ENCODE assay signal across 15 mouse cellular contexts in the genomic region with DNA sequence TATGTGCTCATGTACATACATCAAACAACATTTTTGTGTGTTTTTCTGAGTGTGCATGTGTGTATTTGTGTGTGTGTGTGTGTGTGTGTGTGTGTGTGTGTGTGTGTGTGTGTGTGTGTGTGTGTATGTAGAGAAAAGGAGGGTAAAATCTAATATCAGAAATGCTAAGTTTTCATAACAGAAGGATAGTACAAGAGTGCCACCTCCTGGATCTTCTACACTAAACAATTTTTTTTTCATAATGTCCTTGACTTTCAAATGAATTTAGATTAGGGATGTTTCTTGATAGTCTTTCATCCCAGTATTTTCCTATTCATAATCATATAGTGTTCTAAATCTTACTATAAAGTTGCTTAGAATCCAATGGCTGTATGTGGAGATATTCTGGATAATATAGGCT.
DNase-seq lines count a peak whose midpoint lies in the region; ATAC-seq and TF ChIP-seq lines count a peak whose summit lies in the region.
"Had no signal": no experiment of that assay in that cellular context is flagged by ENCODE, and none has a peak within 500 bp of the region (broad histone marks: within the 10 kb centered on the region; RNA-seq: fewer than 3 reads in every experiment).

No protein-coding gene starts in this region.

- H3K4me3 ChIP-seq in hindbrain, embryonic 11.5 days (ENCODE audit: low read depth, low read length) = no peak overlapping the region
- H3K4me3 ChIP-seq in hindbrain, embryonic 13.5 days = no peak overlapping the region
- no peak overlapping the region for H3K4me3 ChIP-seq in midbrain, embryonic 12.5 days
- no peak overlapping the region for H3K4me3 ChIP-seq in midbrain, embryonic 16.5 days (ENCODE audit: low read depth, low read length)
- no peak overlapping the region for H3K4me3 ChIP-seq in stomach, postnatal 0 days (ENCODE audit: low read depth, low read length)
- H3K4me3 ChIP-seq: embryonic facial prominence, embryonic 13.5 days; forebrain, embryonic 15.5 days; heart, embryonic 15.5 days; liver, embryonic 13.5 days had no signal

- TF ChIP-seq CTCF in brain, embryonic 14.5 days (IDR thresholded peaks at IDR 0.05; ENCODE audit: borderline replicate concordance, extremely low read depth, insufficient read depth, insufficient read length) = peak; percentile 15; the same call in 1 of the 2 replicates
- peak; percentile 60 for TF ChIP-seq CTCF in stomach, postnatal 0 days (IDR thresholded peaks at IDR 0.05; ENCODE audit: low read depth)

- no peak for TF ChIP-seq EP300 in stomach, postnatal 0 days (optimal IDR thresholded peaks at IDR 0.05)

- no peak overlapping the region for H3K27ac ChIP-seq in hindbrain, embryonic 11.5 days (ENCODE audit: low read depth, low read length)
- no peak overlapping the region for H3K27ac ChIP-seq in hindbrain, embryonic 13.5 days
- no peak overlapping the region for H3K27ac ChIP-seq in midbrain, embryonic 12.5 days (replicated peaks)
- H3K27ac ChIP-seq in midbrain, embryonic 16.5 days (ENCODE audit: low read length) = no peak overlapping the region
- H3K27ac ChIP-seq in stomach, postnatal 0 days (replicated peaks) = no peak overlapping the region
- H3K27ac ChIP-seq: embryonic facial prominence, embryonic 13.5 days; forebrain, embryonic 15.5 days; heart, embryonic 15.5 days; liver, embryonic 13.5 days had no signal

- no peak for TF ChIP-seq POLR2A in brain, embryonic 14.5 days (IDR thresholded peaks at IDR 0.05; ENCODE audit: borderline replicate concordance, extremely low read depth, insufficient read depth, insufficient read length, poor library complexity, severe bottlenecking)

- H3K27me3 ChIP-seq in hindbrain, embryonic 11.5 days (ENCODE audit: control insufficient read depth, insufficient read depth, low read length) = no peaks in the 10 kb centered on the region
- no peaks in the 10 kb centered on the region for H3K27me3 ChIP-seq in hindbrain, embryonic 13.5 days
- H3K27me3 ChIP-seq in midbrain, embryonic 12.5 days = no peaks in the 10 kb centered on the region
- no peaks in the 10 kb centered on the region for H3K27me3 ChIP-seq in midbrain, embryonic 16.5 days (ENCODE audit: control insufficient read depth, insufficient read depth, low read depth, low read length)
- no peaks in the 10 kb centered on the region for H3K27me3 ChIP-seq in stomach, postnatal 0 days (ENCODE audit: control insufficient read depth, insufficient read depth, low read length)
- H3K27me3 ChIP-seq: embryonic facial prominence, embryonic 13.5 days; forebrain, embryonic 15.5 days; heart, embryonic 15.5 days; liver, embryonic 13.5 days had no signal

- no peak overlapping the region for H3K9ac ChIP-seq in hindbrain, embryonic 11.5 days (ENCODE audit: low read depth, low read length)
- no peak overlapping the region for H3K9ac ChIP-seq in hindbrain, embryonic 13.5 days
- H3K9ac ChIP-seq in midbrain, embryonic 12.5 days (replicated peaks) = no peak overlapping the region
- no peak overlapping the region for H3K9ac ChIP-seq in midbrain, embryonic 16.5 days (ENCODE audit: low read depth, low read length)
- H3K9ac ChIP-seq in stomach, postnatal 0 days (ENCODE audit: low read length) = no peak overlapping the region
- H3K9ac ChIP-seq: embryonic facial prominence, embryonic 13.5 days; forebrain, embryonic 15.5 days; heart, embryonic 15.5 days; liver, embryonic 13.5 days had no signal

- ATAC-seq in hindbrain, embryonic 11.5 days (ENCODE audit: low FRiP score) = no peak
- ATAC-seq in hindbrain, embryonic 13.5 days (ENCODE audit: low FRiP score) = no peak
- ATAC-seq in midbrain, embryonic 12.5 days (ENCODE audit: low FRiP score, low read depth) = peak; percentile 47; the same call in 1 of the 2 replicates
- no peak for ATAC-seq in midbrain, embryonic 16.5 days
- ATAC-seq in stomach, postnatal 0 days (ENCODE audit: low FRiP score, low TSS enrichment) = no peak
- ATAC-seq: forebrain, embryonic 15.5 days had no signal

- no peaks in the 10 kb centered on the region for H3K9me3 ChIP-seq in hindbrain, embryonic 11.5 days (ENCODE audit: control insufficient read depth, low read length)
- no peaks in the 10 kb centered on the region for H3K9me3 ChIP-seq in hindbrain, embryonic 13.5 days
- no peaks in the 10 kb centered on the region for H3K9me3 ChIP-seq in midbrain, embryonic 12.5 days
- H3K9me3 ChIP-seq in midbrain, embryonic 16.5 days (replicated peaks; ENCODE audit: control insufficient read depth, low read length, poor library complexity, severe bottlenecking) = no peaks in the 10 kb centered on the region
- H3K9me3 ChIP-seq in stomach, postnatal 0 days (ENCODE audit: control insufficient read depth, low read length) = no peaks in the 10 kb centered on the region
- H3K9me3 ChIP-seq: embryonic facial prominence, embryonic 13.5 days; forebrain, embryonic 15.5 days; heart, embryonic 15.5 days; liver, embryonic 13.5 days had no signal

- intact Hi-C loops in gastrocnemius, postnatal 14 days (cut with DNase I; ENCODE audit: low total_unique reads) = no loop called here

- H3K4me2 ChIP-seq in hindbrain, embryonic 11.5 days (replicated peaks; ENCODE audit: low read depth, low read length) = no peak overlapping the region
- no peak overlapping the region for H3K4me2 ChIP-seq in hindbrain, embryonic 13.5 days
- no peak overlapping the region for H3K4me2 ChIP-seq in midbrain, embryonic 12.5 days (replicated peaks)
- H3K4me2 ChIP-seq in midbrain, embryonic 16.5 days (ENCODE audit: low read length) = no peak overlapping the region
- no peak overlapping the region for H3K4me2 ChIP-seq in stomach, postnatal 0 days (replicated peaks; ENCODE audit: low read depth)
- H3K4me2 ChIP-seq: embryonic facial prominence, embryonic 13.5 days; forebrain, embryonic 15.5 days; heart, embryonic 15.5 days; liver, embryonic 13.5 days had no signal

- no peaks in the 10 kb centered on the region for H3K4me1 ChIP-seq in hindbrain, embryonic 11.5 days (replicated peaks; ENCODE audit: control insufficient read depth, insufficient read depth, low read length)
- no peaks in the 10 kb centered on the region for H3K4me1 ChIP-seq in hindbrain, embryonic 13.5 days (replicated peaks)
- no peaks in the 10 kb centered on the region for H3K4me1 ChIP-seq in midbrain, embryonic 12.5 days
- H3K4me1 ChIP-seq in midbrain, embryonic 16.5 days (ENCODE audit: control insufficient read depth, insufficient read depth, low read length) = peaks cover 2% of the 10 kb centered on the region; the same call in 1 of the 2 replicates
- no peaks in the 10 kb centered on the region for H3K4me1 ChIP-seq in stomach, postnatal 0 days (replicated peaks; ENCODE audit: control insufficient read depth, insufficient read depth)
- H3K4me1 ChIP-seq: forebrain, embryonic 15.5 days; heart, embryonic 15.5 days; liver, embryonic 13.5 days had no signal

- peak; percentile 33 for DNase-seq in hindbrain, embryonic 11.5 days (ENCODE audit: low spot score)
- peak; percentile 78 for DNase-seq in brain, embryonic 14.5 days (ENCODE audit: low read depth)
- DNase-seq in stomach, postnatal 0 days (ENCODE audit: low spot score) = no peak
- no peak for DNase-seq in gastrocnemius, postnatal 14 days
- DNase-seq: adrenal gland, postnatal 25 days; cerebellum, adult 11-12 months; gastrocnemius, postnatal 25 days; kidney, postnatal 25 days; liver, embryonic 13.5 days had no signal

- no peaks in the 10 kb centered on the region for H3K36me3 ChIP-seq in hindbrain, embryonic 11.5 days (ENCODE audit: control insufficient read depth, insufficient read depth, low read length)
- H3K36me3 ChIP-seq in hindbrain, embryonic 13.5 days = no peaks in the 10 kb centered on the region
- H3K36me3 ChIP-seq in midbrain, embryonic 12.5 days = no peaks in the 10 kb centered on the region
- no peaks in the 10 kb centered on the region for H3K36me3 ChIP-seq in midbrain, embryonic 16.5 days (ENCODE audit: control insufficient read depth, insufficient read depth, low read length)
- no peaks in the 10 kb centered on the region for H3K36me3 ChIP-seq in stomach, postnatal 0 days (ENCODE audit: control insufficient read depth, insufficient read depth, low read length)
- H3K36me3 ChIP-seq: embryonic facial prominence, embryonic 13.5 days; forebrain, embryonic 15.5 days; heart, embryonic 15.5 days; liver, embryonic 13.5 days had no signal

Comparison
In these comparisons a context has a peak if more than half of its experiments do, and no peak if none do; other contexts are left out.
1. DNase-seq: peak in hindbrain, embryonic 11.5 days (single experiment) and brain, embryonic 14.5 days (single experiment); none in stomach, postnatal 0 days (single experiment) and gastrocnemius, postnatal 14 days (single experiment).